Mouse (Mus musculus) embryonic facial prominence, embryonic 15.5 days (tissue): ENCODE measurements around the gene Zfp704. TPM values are rescaled to one million over a fixed set of nuclear protein-coding genes. Genes with fewer than 3 reads are reported as not detected.

Source experiments
- ATAC-seq: fragments of 200-750 bp; cut with Nextera tagmentation; 2 replicates; pipeline ENCODE4 v1.8.0; 2017; ENCODE audit warnings: low read depth, moderate TSS enrichment; ENCODE audit not compliant: insufficient number of reproducible peaks, low FRiP score, low TSS enrichment
- H3K27ac ChIP-seq: fragments of 300-500 bp; sonication (generic); replicated peaks from 2 replicates; pipeline ENCODE4 v1.5.1; 2015; ENCODE audit warnings: mild to moderate bottlenecking, inconsistent platforms
- H3K27me3 ChIP-seq: fragments of 300-500 bp; sonication (generic); 2 replicates; pipeline ENCODE4 v1.6.1; 2015; ENCODE audit warnings: inconsistent platforms
- H3K36me3 ChIP-seq: fragments of 300-500 bp; sonication (generic); 2 replicates; pipeline ENCODE4 v1.6.1; 2015; ENCODE audit warnings: mild to moderate bottlenecking, inconsistent platforms
- H3K4me1 ChIP-seq: fragments of 300-500 bp; sonication (generic); 2 replicates; pipeline ENCODE4 v1.6.1; 2015; ENCODE audit warnings: inconsistent platforms
- H3K4me2 ChIP-seq: fragments of 300-500 bp; sonication (generic); replicated peaks from 2 replicates; pipeline ENCODE4 v1.6.1; 2015; ENCODE audit warnings: mild to moderate bottlenecking, inconsistent platforms
- H3K4me3 ChIP-seq: fragments of 300-500 bp; sonication (generic); replicated peaks from 2 replicates; pipeline ENCODE4 v1.5.1; 2015; ENCODE audit warnings: mild to moderate bottlenecking, inconsistent platforms
- H3K9ac ChIP-seq: fragments of 300-500 bp; sonication (generic); 2 replicates; pipeline ENCODE4 v1.6.1; 2015; ENCODE audit warnings: inconsistent platforms
- H3K9me3 ChIP-seq: fragments of 300-500 bp; sonication (generic); replicated peaks from 2 replicates; pipeline ENCODE4 v1.6.1; 2016; ENCODE audit warnings: inconsistent platforms
- WGBS: fragments of 180-500 bp; shearing (Covaris S2); methylation state at CpG from one replicate; pipeline ENCODE4 v1.1.7; 2015; 5-methylcytosine and 5-hydroxymethylcytosine counted together
- polyA plus RNA-seq: library from polyadenylated mRNA; unstranded; fragments of >200 nt; fragmentation: Nextera tagmentation; extraction: Ambion mirVana; gene quantifications from 2 replicates; pipeline ENCODE4 v1.2.1, GENCODE M21; 2015

Gene Zfp704
- polyA plus RNA-seq, 1 experiment from 2014 or later, result 9.0 TPM

- H3K9me3 ChIP-seq, result no peaks in the 10 kb centered on the region
- H3K27me3 ChIP-seq, result no peaks in the 10 kb centered on the region
- no peak overlapping the region for H3K4me2 ChIP-seq
- no peaks in the 10 kb centered on the region for H3K36me3 ChIP-seq
- H3K4me1 ChIP-seq, result peaks cover 42% of the 10 kb centered on the region
- no peak for ATAC-seq
- no peak overlapping the region for H3K27ac ChIP-seq
- no peak overlapping the region for H3K4me3 ChIP-seq
- H3K9ac ChIP-seq, result no peak overlapping the region
- WGBS, result 68% methylated on average over 9 of the region's 9 CpGs
Observed at GRCm38 (mm10) chr3:9405341-9405740, 204.5 kb downstream of the Zfp704 start.

- Histone ChIP-seq H3K9ac (no peak overlapping the region), H3K4me3 (no peak overlapping the region), H3K4me2 (0 out of 2 replicates have a peak overlapping the region, but pooled peaks have one; percentile 8), H3K27me3 (no peaks in the 10 kb centered on the region), H3K27ac (peak overlapping the region; percentile 13; the same call in 1 of the 2 replicates), H3K36me3 (no peaks in the 10 kb centered on the region), H3K4me1 (peaks cover 43% of the 10 kb centered on the region), H3K9me3 (no peaks in the 10 kb centered on the region)
- no peak for ATAC-seq
- 39% methylated on average over 5 of the region's 5 CpGs for WGBS
Observed at GRCm38 (mm10) chr3:9403255-9404050, 206.4 kb downstream of the Zfp704 start.

GRCm38 (mm10) chr3:9402836-9403235 lies 207.0 kb downstream of the Zfp704 start:
- Histone ChIP-seq H3K9ac (no peak overlapping the region), H3K4me1 (peaks cover 43% of the 10 kb centered on the region), H3K27ac (peak overlapping the region; percentile 13; the same call in 1 of the 2 replicates), H3K27me3 (no peaks in the 10 kb centered on the region), H3K4me3 (no peak overlapping the region), H3K4me2 (0 out of 2 replicates have a peak overlapping the region, but pooled peaks have one; percentile 8), H3K9me3 (no peaks in the 10 kb centered on the region), H3K36me3 (no peaks in the 10 kb centered on the region)
- 23% methylated on average over 5 of the region's 5 CpGs for WGBS
- no peak for ATAC-seq

GRCm38 (mm10) chr3:9402345-9402744 lies 207.5 kb downstream of the Zfp704 start:
- Histone ChIP-seq H3K36me3 (no peaks in the 10 kb centered on the region), H3K9ac (no peak overlapping the region), H3K9me3 (no peaks in the 10 kb centered on the region), H3K4me1 (peaks cover 42% of the 10 kb centered on the region), H3K4me2 (no peak overlapping the region), H3K4me3 (no peak overlapping the region), H3K27ac (no peak overlapping the region), H3K27me3 (no peaks in the 10 kb centered on the region)
- WGBS, result 69% methylated on average over 5 of the region's 5 CpGs
- ATAC-seq, result no peak

GRCm38 (mm10) chr3:9401685-9402084 lies 208.2 kb downstream of the Zfp704 start:
- Histone ChIP-seq H3K4me3 (no peak overlapping the region), H3K9me3 (no peaks in the 10 kb centered on the region), H3K9ac (no peak overlapping the region), H3K4me2 (no peak overlapping the region), H3K36me3 (no peaks in the 10 kb centered on the region), H3K4me1 (peaks cover 36% of the 10 kb centered on the region), H3K27ac (no peak overlapping the region), H3K27me3 (no peaks in the 10 kb centered on the region)
- ATAC-seq, result no peak; the same call in 1 of the 2 replicates
- 77% methylated on average over 6 of the region's 6 CpGs for WGBS

GRCm38 (mm10) chr3:9400886-9401221 lies 209.0 kb downstream of the Zfp704 start:
- ATAC-seq, result no peak
- WGBS, result 35% methylated on average over 3 of the region's 3 CpGs
- no peak overlapping the region for H3K9ac ChIP-seq
- no peak overlapping the region for H3K4me3 ChIP-seq
- H3K27me3 ChIP-seq, result no peaks in the 10 kb centered on the region
- no peak overlapping the region for H3K4me2 ChIP-seq
- no peaks in the 10 kb centered on the region for H3K9me3 ChIP-seq
- 0 out of 2 replicates have a peak overlapping the region, but pooled peaks have one; percentile 17 for H3K27ac ChIP-seq
- H3K4me1 ChIP-seq, result peaks cover 33% of the 10 kb centered on the region
- no peaks in the 10 kb centered on the region for H3K36me3 ChIP-seq

GRCm38 (mm10) chr3:9400201-9400885 lies 209.5 kb downstream of the Zfp704 start:
- Histone ChIP-seq H3K4me3 (no peak overlapping the region), H3K27ac (0 out of 2 replicates have a peak overlapping the region, but pooled peaks have one; percentile 17), H3K27me3 (no peaks in the 10 kb centered on the region), H3K4me2 (no peak overlapping the region), H3K4me1 (peaks cover 33% of the 10 kb centered on the region), H3K9ac (no peak overlapping the region), H3K9me3 (no peaks in the 10 kb centered on the region), H3K36me3 (no peaks in the 10 kb centered on the region)
- ATAC-seq, result no peak
- 21% methylated on average over 3 of the region's 3 CpGs for WGBS

- no peak overlapping the region for H3K27ac ChIP-seq
- no peaks in the 10 kb centered on the region for H3K9me3 ChIP-seq
- no peak for ATAC-seq
- no peaks in the 10 kb centered on the region for H3K36me3 ChIP-seq
- H3K4me1 ChIP-seq, result peaks cover 26% of the 10 kb centered on the region
- H3K27me3 ChIP-seq, result no peaks in the 10 kb centered on the region
- no peak overlapping the region for H3K4me3 ChIP-seq
- H3K4me2 ChIP-seq, result no peak overlapping the region
- no peak overlapping the region for H3K9ac ChIP-seq
- 68% methylated on average over 5 of the region's 5 CpGs for WGBS
Observed at GRCm38 (mm10) chr3:9398271-9398670, 211.6 kb downstream of the Zfp704 start.
